Mouse (Mus musculus) embryonic facial prominence, embryonic 10.5 days (tissue): ENCODE measurements around the gene Olfr142. TPM values are rescaled to one million over a fixed set of nuclear protein-coding genes. Genes with fewer than 3 reads are reported as not detected.
"Not testable (repeated sequence)": the region's sequence is repeated elsewhere in the genome, so short reads cannot be mapped to it uniquely, and the experiment has no call there.

ENCODE experiments used
- DNase-seq: peaks from one replicate; pipeline ENCODE4 v3.0.0-alpha.2; 2017; ENCODE audit warnings: low spot score
- H3K27ac ChIP-seq: fragments of 300-500 bp; sonication (generic); replicated peaks from 2 replicates; pipeline ENCODE4 v1.5.1; 2016; ENCODE audit warnings: mild to moderate bottlenecking
- H3K27me3 ChIP-seq: fragments of 300-500 bp; sonication (generic); replicated peaks from 2 replicates; pipeline ENCODE4 v1.6.1; 2016; ENCODE audit warnings: low read depth, mild to moderate bottlenecking; ENCODE audit not compliant: poor library complexity, severe bottlenecking
- H3K36me3 ChIP-seq: fragments of 300-500 bp; sonication (generic); replicated peaks from 2 replicates; pipeline ENCODE4 v1.6.1; 2016; ENCODE audit warnings: mild to moderate bottlenecking, moderate library complexity
- H3K4me1 ChIP-seq: fragments of 300-500 bp; sonication (generic); 2 replicates; pipeline ENCODE4 v1.6.1; 2016
- H3K4me3 ChIP-seq: fragments of 300-500 bp; sonication (generic); 2 replicates; pipeline ENCODE4 v1.5.1; 2016; ENCODE audit warnings: mild to moderate bottlenecking, moderate library complexity
- H3K9me3 ChIP-seq: fragments of 300-500 bp; sonication (generic); 2 replicates; pipeline ENCODE4 v1.6.1; 2016; ENCODE audit warnings: mild to moderate bottlenecking
- WGBS: fragments of 180-500 bp; shearing (Covaris S2); methylation state at CpG from one replicate; pipeline ENCODE4 v1.1.7; 2016; 5-methylcytosine and 5-hydroxymethylcytosine counted together
- polyA plus RNA-seq: library from polyadenylated mRNA; unstranded; fragments of >200 nt; fragmentation: Nextera tagmentation; extraction: Ambion mirVana; gene quantifications from 2 replicates; pipeline ENCODE4 v1.2.1, GENCODE M21; 2016

Olfr142 gene
- polyA plus RNA-seq, result not detected in 2 replicates

DNA sequence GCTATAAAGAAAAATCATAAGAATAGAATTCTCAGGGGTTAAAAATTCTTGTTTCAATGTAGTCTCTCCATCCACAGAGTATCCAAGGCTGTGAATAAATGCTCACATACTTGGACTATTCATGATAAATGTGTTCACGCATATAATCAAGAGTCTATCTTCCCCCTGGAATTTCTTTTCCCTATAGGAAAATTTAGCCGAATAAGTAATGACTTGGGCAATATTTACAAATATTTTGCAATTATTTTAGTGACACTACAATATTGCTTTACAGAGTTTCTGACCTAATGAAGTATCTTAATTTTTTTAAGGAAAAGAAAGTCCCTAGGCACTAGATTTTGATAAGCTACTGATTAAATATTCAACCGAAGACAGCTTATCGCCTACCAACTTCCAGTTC, at the start of gene Olfr142:
Gene Olfr142, minus strand, starts transcription at position 101 of the 400 bp plus-strand sequence.
- H3K9me3 ChIP-seq, result no peaks in the 10 kb centered on the region
- DNase-seq, result no peak
- 92% methylated on average over 4 of the region's 4 CpGs for WGBS

GRCm38 (mm10) chr2:90292741-90293140, 35.3 kb upstream of the Olfr142 start, which contains the start of gene Olfr1272:
TSS of gene Olfr1272 (minus strand) at chr2:90292841.
- Histone ChIP-seq H3K4me1 (no peaks in the 10 kb centered on the region), H3K27me3 (no peaks in the 10 kb centered on the region), H3K27ac (no peak within 1 kb of the TSS), H3K4me3 (no peak within 1 kb of the TSS), H3K9me3 (no peaks in the 10 kb centered on the region), H3K36me3 (no peaks in the 10 kb centered on the region)
- no peak for DNase-seq
- 90% methylated on average over 6 of the region's 6 CpGs for WGBS

More for the DNA sequence above, at the start of gene Olfr142:
- H3K36me3 ChIP-seq, result no peaks in the 10 kb centered on the region
- no peaks in the 10 kb centered on the region for H3K27me3 ChIP-seq
- no peaks in the 10 kb centered on the region for H3K4me1 ChIP-seq
- H3K4me3 ChIP-seq, result no peak within 1 kb of the TSS
- H3K27ac ChIP-seq, result no peak within 1 kb of the TSS

GRCm38 (mm10) chr2:90270932-90271331, 13.5 kb upstream of the Olfr142 start, which contains the start of gene Olfr1271:
TSS of gene Olfr1271 (minus strand) at chr2:90271032.
- no peak within 1 kb of the TSS for H3K27ac ChIP-seq
- H3K9me3 ChIP-seq, result no peaks in the 10 kb centered on the region
- no peak for DNase-seq
- no peaks in the 10 kb centered on the region for H3K27me3 ChIP-seq
- H3K36me3 ChIP-seq, result no peaks in the 10 kb centered on the region
- H3K4me3 ChIP-seq, result no peak within 1 kb of the TSS
- WGBS, result 91% methylated on average over 2 of the region's 2 CpGs
- no peaks in the 10 kb centered on the region for H3K4me1 ChIP-seq

- H3K27ac ChIP-seq, H3K4me1 ChIP-seq, H3K4me3 ChIP-seq, DNase-seq, H3K36me3 ChIP-seq, H3K9me3 ChIP-seq, H3K27me3 ChIP-seq: not testable (repeated sequence)
- WGBS, result no CpG with 5 or more reads among the region's 6 CpGs
Measured at GRCm38 (mm10) chr2:90224393-90224792, 33.0 kb downstream of the Olfr142 start, which contains the start of gene Olfr1506. TSS of gene Olfr1506 (minus strand) at chr2:90224493.

Other genes starting within 250 kb of the Olfr142 start
- gene Olfr1263, start 245.5 kb downstream of the Olfr142 start, polyA plus RNA-seq, result not detected in 2 replicates
- gene Olfr1264, start 232.0 kb downstream of the Olfr142 start, polyA plus RNA-seq, result not detected in 2 replicates
- gene Olfr1265, start 222.3 kb downstream of the Olfr142 start, polyA plus RNA-seq, result not detected in 2 replicates
- not detected in 2 replicates for gene Olfr140, start 194.0 kb downstream of the Olfr142 start, polyA plus RNA-seq
- gene Olfr1269, start 136.2 kb downstream of the Olfr142 start, polyA plus RNA-seq, result not detected in 2 replicates
- gene Olfr32, start 115.3 kb downstream of the Olfr142 start, polyA plus RNA-seq, result not detected in 2 replicates
- 0.04 TPM in 1 of 2 replicates, not detected in the other for gene Olfr1270, start 104.5 kb downstream of the Olfr142 start, polyA plus RNA-seq
- not detected in 2 replicates for gene Olfr1506, start 33.1 kb downstream of the Olfr142 start, polyA plus RNA-seq
- not detected in 2 replicates for gene Olfr1271, start 13.4 kb upstream of the Olfr142 start, polyA plus RNA-seq
- not detected in 2 replicates for gene Olfr1272, start 35.2 kb upstream of the Olfr142 start, polyA plus RNA-seq
- not detected in 2 replicates for gene Gm13769, start 64.6 kb upstream of the Olfr142 start, polyA plus RNA-seq
- gene Olfr1274-ps, start 141.1 kb upstream of the Olfr142 start, polyA plus RNA-seq, result not detected in 2 replicates